Mouse (Mus musculus): ENCODE measurements around the gene Serpina3g. TPM values are rescaled to one million over a fixed set of nuclear protein-coding genes. Genes with fewer than 3 reads are reported as not detected.

Gene Serpina3g
- total RNA-seq, 1 experiment from 2014 or later, result 5.2 TPM

- no peak for DNase-seq
These were observed 43.0 kb downstream of the Serpina3g start for GRCm38 (mm10) chr12:104279056-104279435.

GRCm38 (mm10) chr12:104283380-104283779 is 47.3 kb downstream of the Serpina3g start:
- DNase-seq, result no peak

DNA sequence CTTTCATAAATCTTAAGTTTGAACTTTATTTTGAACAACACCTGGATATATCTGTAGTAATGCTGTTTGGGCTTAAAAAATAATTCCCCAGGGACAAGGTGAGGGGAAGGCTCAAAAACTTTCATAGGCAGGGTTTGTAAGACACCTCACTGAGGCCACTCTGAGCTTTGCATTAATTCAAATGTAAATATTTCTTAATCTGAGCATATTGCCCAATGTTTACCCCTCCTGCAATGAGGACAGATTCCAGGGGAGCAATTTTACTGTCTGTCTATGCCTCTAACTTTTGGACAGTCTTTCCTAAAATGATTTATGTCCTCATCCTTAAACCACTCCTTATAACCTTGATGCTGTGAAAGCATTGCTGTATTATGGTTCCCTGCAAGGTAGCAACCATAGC is 52.3 kb downstream of the Serpina3g start:
- no peak for DNase-seq

- no peak for DNase-seq
These were observed 53.8 kb downstream of the Serpina3g start for GRCm38 (mm10) chr12:104289872-104290271.

Other genes starting within 250 kb of the Serpina3g start
- gene Serpina11, start 246.3 kb upstream of the Serpina3g start, total RNA-seq (2021), result 0.98 and 14.5 TPM in 2 replicates
- 0.22 TPM in 1 of 2 replicates, not detected in the other for gene Serpina9, start 222.5 kb upstream of the Serpina3g start, total RNA-seq (2021)
- gene Serpina12, start 191.8 kb upstream of the Serpina3g start, total RNA-seq (2021), result 0.11 and 0.48 TPM in 2 replicates
- gene Serpina5, start 135.1 kb upstream of the Serpina3g start, total RNA-seq (2021), result 0.30 TPM in 1 of 2 replicates, not detected in the other
- not detected in 2 replicates for gene Serpina3a, start 123.5 kb upstream of the Serpina3g start, total RNA-seq (2021)
- gene Serpina3b, start 108.2 kb upstream of the Serpina3g start, total RNA-seq (2021), result 0.33 TPM in 1 of 2 replicates, not detected in the other
- 10.7 and 12.5 TPM in 2 replicates for gene Serpina3c, start 82.4 kb upstream of the Serpina3g start, total RNA-seq (2021)
- 0.67 and 2.2 TPM in 2 replicates for gene Serpina3f, start 21.7 kb upstream of the Serpina3g start, total RNA-seq (2021)
- 0.78 and 1.7 TPM in 2 replicates for gene Serpina3i, start 26.9 kb downstream of the Serpina3g start, total RNA-seq (2021)
- gene Serpina3j, start 78.3 kb downstream of the Serpina3g start, total RNA-seq (2021), result not detected in 2 replicates
- 22.0 and 379 TPM in 2 replicates for gene Serpina3k, start 102.2 kb downstream of the Serpina3g start, total RNA-seq (2021)
- 4.9 and 70.0 TPM in 2 replicates for gene Serpina3m, start 102.2 kb downstream of the Serpina3g start, total RNA-seq (2021)
- gene Serpina3n, start 170.5 kb downstream of the Serpina3g start, total RNA-seq (2021), result 14.5 and 67.3 TPM in 2 replicates
- not detected in 2 replicates for gene Gsc, start 237.1 kb downstream of the Serpina3g start, total RNA-seq (2021)